Mouse (Mus musculus) NIH3T3 (cell line): Measurements from ENCODE around the gene Pdk2.
A peak's percentile ranks its signal among the peaks of the same experiment; 100 is the strongest.
"Not testable (repeated sequence)": the region's sequence is repeated elsewhere in the genome, so short reads cannot be mapped to it uniquely, and the experiment has no call there.

ENCODE experiments used
- DNase-seq: peaks from one replicate; pipeline ENCODE4 v3.0.0-alpha.2; 2012; ENCODE audit warnings: low read depth

The Pdk2 gene

DNA sequence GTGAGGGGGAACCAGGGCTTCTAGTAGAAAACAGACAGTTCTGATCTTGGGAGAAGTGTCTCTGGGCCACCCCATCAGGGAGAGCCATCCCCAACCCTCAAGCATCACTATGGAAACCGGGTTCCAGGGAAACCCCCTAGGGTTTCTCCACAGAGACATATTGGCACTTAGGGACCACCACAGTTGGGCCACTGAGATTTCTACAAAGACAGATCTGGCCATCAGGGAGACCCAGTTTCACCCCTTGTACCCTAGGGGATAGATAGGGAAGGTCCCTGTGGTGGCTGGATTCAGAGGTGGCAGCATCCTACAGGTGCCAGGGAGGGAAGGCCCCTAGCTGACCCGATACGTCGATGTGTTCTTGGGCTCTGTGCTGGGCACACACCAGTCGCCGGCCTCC is 14.3 kb downstream of the Pdk2 start:
- no peak for DNase-seq

GRCm38 (mm10) chr11:95026090-95026542 is 15.0 kb downstream of the Pdk2 start:
- no peak for DNase-seq

- DNase-seq, result no peak
Measured at GRCm38 (mm10) chr11:95025227-95026012, 15.7 kb downstream of the Pdk2 start.

- DNase-seq, result no peak
Measured at GRCm38 (mm10) chr11:95024439-95025184, 16.5 kb downstream of the Pdk2 start.

DNA sequence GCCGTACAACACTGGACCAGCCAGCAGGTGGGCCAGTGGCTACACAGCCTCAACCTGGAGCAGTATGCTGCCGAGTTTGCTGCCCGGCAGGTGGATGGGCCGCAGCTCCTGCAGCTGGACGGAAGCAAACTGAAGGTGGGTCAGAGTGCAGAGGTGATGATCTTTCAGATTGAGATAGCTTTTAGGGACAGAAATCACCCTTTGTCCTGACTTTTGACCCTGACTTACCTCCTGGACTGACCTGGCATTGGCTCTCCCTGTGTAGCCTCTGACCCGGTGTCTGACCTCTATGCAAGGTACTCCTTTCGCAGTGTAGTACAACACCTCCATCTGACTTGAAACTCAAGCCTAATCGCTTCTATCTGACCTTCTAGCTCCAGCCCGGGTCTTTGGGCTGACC is 17.7 kb downstream of the Pdk2 start:
- no peak for DNase-seq

- DNase-seq, result peak; percentile 21
Measured at GRCm38 (mm10) chr11:95022237-95022992, 18.7 kb downstream of the Pdk2 start.

- DNase-seq, result no peak
Measured at GRCm38 (mm10) chr11:95015484-95015883, 25.7 kb downstream of the Pdk2 start.

GRCm38 (mm10) chr11:95012487-95012886 is 28.7 kb downstream of the Pdk2 start:
- no peak for DNase-seq

GRCm38 (mm10) chr11:95012075-95012474 is 29.1 kb downstream of the Pdk2 start:
- DNase-seq, result no peak

DNA sequence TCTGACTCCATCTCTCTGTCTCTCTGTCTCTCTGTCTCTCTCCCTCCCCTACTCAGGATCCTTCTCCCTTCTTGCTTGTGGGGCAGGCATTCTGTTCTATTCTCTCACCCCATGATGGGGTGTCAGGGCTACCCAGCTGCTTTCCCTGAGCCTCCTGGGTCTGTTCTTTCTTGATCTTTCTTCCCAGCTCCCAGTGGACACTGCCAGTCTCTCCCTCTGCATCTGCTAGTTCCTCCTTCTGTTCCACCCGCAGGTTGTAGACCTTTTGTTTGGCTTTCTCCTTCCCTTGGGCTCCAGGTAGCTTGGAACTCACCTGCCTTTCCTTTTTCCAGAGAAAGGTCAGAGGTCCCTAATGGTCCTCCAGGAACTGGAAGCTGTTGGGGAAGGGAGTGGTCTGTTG is 29.7 kb downstream of the Pdk2 start:
- no peak for DNase-seq

DNA sequence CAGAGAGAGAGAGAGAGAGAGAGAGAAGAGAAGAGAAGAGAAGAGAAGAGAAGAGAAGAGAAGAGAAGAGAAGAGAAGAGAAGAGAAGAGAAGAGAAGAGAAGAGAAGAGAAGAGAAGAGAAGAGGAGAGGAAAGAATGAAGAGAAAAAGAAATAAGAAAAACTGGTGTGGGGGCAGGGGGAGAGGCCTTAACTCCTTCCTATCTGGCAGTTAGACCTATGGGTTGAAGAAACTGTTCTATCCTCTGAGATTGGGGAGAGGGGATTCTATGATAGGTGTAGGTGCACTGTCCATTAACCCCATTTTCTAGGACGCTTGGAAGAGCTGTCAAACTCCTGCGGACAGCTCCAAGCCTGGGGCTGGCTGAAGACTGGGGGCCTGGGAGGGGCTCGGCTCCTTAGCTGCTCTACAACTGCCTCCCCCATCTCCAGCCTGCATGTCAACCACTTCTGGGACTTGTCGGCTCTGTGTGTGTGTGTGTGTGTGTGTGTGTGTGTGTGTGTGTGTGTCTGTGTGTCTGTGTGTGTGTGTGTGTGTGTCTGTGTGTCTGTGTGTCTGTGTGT is 30.2 kb downstream of the Pdk2 start:
- DNase-seq, result not testable (repeated sequence)

DNA sequence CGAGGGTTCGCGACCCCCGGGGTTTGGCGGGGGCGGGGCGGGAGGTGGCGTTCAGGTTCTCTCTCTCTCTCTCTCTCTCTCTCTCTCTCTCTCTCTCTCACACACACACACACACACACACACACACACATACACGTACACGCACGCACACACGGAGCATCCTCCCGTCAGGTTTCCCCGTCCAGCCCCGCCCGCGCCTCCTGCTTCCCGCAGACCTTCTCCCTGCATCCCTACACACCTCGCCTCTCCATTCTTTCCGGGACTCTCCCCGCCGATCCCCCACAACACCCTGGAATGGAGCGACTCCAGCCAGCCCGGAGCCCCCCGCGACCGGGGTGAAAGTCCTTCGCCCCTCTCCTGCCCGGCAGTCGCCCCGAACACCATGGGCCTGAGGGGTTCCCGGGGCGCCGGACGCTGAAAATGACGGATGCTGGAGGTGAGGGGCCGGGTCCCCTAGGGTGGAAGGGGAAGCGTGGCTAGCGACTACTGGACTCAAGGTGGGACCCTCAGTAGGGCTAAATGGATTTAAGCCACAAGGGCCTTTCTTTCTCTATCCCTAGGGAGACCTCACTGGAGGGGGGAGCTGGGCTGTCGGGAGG is 30.9 kb downstream of the Pdk2 start:
- peak; percentile 45 for DNase-seq

DNA sequence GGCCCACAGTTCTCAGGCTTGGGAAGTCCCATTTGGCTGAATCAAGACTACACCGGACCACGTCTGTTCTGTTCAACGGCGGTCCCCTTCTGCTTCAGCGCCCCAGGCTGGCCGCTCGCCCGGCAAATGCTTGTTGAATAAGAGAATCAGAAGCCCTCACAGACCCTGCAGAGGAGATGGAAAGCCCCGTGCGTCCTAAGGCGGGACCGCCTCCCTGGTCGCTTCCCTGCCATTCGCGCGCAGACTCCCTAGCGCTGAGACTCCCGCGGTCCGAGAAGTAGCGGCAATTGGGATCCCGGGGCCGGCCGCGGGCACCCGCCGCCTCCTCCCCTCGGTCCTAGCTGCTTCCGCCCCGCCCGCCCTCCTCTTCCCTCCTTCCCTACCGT is 31.5 kb downstream of the Pdk2 start, which contains the start of gene Samd14:
Gene Samd14 (plus strand): TSS at position 251 of the 386 bp plus-strand sequence.
- peak; percentile 89 for DNase-seq

GRCm38 (mm10) chr11:95008661-95009628 is 32.2 kb downstream of the Pdk2 start:
- peak; percentile 73 for DNase-seq

- DNase-seq, result no peak
Measured at GRCm38 (mm10) chr11:95007418-95007817, 33.7 kb downstream of the Pdk2 start.

GRCm38 (mm10) chr11:95006525-95007219 is 34.5 kb downstream of the Pdk2 start:
- no peak for DNase-seq

- DNase-seq, result no peak
Measured at GRCm38 (mm10) chr11:95006038-95006437, 35.1 kb downstream of the Pdk2 start.

DNA sequence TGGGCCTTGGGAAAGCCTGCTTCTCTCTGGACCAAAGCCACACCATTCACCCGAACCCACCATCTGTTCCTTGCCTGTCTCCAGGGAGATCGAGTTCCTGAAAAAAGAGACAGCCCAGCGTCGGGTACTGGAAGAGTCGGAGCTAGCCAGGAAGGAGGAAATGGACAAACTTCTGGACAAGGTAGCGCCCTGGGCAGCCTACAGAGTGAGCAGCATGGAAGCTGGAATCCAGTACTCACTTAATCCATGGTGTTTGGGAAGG is 36.3 kb downstream of the Pdk2 start:
- DNase-seq, result no peak

DNA sequence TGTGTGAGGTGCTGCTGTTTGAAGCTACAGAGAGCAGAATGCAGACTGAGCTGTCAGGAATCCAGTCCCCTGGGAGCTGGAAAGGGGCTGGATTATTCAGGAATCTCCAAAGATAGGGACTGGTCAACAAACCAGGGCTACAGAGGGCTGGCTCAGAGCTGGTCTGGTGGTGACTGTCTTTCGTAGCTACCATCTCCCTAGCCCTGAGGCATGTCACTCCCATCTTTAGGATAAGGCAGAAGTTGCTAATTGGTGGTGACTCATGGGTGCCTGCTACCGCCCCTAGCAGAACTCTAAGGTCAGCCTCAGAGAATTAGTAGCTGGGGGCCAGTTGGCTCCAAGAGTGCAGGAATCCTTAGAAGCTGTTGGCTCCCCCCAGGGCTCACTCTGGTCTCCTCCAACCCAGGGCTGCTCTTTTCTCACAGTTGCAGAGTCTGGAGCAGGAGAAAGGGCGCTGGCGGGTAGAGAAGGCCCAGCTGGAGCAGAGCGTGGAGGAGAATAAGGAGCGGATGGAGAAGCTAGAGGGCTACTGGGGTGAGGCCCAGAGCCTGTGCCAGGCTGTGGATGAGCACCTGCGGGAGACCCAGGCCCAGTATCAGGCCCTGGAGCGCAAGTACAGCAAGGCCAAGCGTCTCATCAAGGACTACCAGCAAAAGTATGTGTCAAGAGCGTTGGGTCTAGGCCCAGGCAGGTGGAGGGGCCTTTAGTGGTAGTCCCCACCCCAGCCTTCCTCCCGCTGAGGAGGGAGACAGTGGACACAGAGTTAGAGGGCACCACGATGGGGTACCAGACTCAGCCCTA is 36.8 kb downstream of the Pdk2 start:
- DNase-seq, result peak; percentile 80
